Mouse (Mus musculus): Measurements from ENCODE around the gene Map3k19. TPM values are rescaled to one million over a fixed set of nuclear protein-coding genes. Genes with fewer than 3 reads are reported as not detected.

The Map3k19 gene
- polyA plus RNA-seq, 1 experiment from 2014 or later: 0.05 TPM

DNA sequence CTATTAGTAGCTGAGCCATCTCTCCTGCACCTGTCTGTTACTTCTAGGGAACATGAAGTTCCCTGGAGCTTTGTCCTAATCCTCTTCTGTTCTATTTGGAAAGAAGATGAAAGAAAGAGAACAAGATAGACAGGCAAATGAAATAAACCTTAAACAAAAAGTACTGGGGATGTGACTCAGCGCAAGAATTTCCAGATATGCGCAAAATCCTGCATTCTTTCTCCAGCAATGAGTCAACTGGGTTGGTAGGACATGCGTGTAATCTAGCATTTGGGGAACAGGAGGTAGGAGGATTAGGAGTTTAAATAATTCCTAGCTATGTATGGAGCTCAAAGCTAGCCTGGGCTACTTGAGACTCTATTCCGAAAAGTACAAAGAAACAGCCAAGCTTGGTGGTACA lies 5.7 kb upstream of the Map3k19 start:
- no peaks in the 10 kb centered on the region for H3K27me3 ChIP-seq (ENCODE audit: insufficient read depth, low read length)
- ATAC-seq (ENCODE audit: insufficient read depth): no peak
- WGBS: 91% methylated on average over 4 of the region's 4 CpGs
- DNase-seq: no peak
- no peak for TF ChIP-seq CTCF (IDR thresholded peaks at IDR 0.05; ENCODE audit: low read depth)
- no peak overlapping the region for H3K4me2 ChIP-seq
- H3K4me1 ChIP-seq (ENCODE audit: insufficient read depth): no peaks in the 10 kb centered on the region
- H3K4me3 ChIP-seq (ENCODE audit: low read depth, low read length): no peak overlapping the region
- no peaks in the 10 kb centered on the region for H3K9me3 ChIP-seq (ENCODE audit: low read depth, low read length)
- H3K27ac ChIP-seq (ENCODE audit: low read depth): no peak overlapping the region
- no peaks in the 10 kb centered on the region for H3K36me3 ChIP-seq (ENCODE audit: insufficient read depth)
- no peak overlapping the region for H3K9ac ChIP-seq

DNA sequence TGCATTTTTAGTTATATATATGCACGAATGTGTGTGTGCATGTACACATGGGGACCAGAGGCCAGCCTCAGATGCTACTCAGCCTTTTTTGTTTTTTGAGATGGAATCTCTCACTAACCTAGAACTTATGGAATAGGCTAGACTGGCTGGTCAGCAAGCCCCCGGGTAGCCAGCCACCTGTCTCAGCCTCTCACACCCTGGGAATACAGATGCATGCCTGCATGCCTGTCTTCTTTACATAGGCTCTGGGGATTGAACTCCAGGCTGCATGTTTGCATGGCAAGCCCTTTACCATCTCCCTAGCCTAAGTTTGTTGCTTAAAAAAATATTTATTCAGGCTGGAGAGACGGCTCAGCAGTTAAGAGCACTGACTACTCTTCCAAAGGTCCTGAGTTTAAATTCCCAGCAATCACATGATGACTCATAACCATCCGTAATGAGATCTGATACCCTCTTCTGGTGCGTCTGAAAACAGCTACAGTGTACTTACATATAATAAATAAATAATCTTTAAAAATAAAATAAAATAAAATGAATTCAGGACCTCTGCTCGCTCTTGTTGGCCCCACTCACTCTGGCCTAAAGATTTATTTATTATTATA lies 5.1 kb upstream of the Map3k19 start:
- no peak overlapping the region for H3K4me2 ChIP-seq
- 56% methylated on average over 6 of the region's 6 CpGs for WGBS

DNA sequence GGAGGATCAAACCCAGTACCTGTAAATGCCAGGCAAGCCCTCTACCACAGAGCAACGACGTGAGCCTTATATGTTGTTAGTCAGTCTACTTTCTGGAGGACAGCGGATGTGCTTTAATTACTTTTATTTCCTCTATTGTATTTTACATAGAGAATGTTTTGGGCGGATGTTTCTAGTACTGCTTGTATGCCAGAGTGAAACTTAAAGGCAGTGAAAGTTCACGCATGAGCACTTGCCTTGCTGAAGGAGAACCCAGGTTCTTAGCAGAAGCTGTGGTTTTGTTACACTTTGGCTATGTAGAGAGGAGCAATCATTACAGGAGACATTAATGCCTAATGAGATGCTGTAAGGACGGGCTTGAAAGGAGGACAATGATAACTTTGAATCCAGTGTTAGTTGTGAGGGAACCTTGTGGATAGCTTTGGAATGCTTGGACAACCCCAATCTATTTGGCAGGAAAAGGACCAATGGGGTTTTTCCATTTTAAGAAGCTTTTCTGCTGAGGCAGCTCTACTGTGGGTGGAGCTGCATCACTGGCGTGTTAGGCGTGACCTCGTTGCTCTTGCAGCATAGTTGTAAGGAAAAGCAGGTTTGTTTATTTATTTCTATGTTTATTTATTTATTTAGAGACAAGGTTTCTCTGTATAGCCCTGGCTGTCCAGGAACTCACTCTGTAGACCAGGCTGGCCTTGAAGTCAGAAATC lies 4.3 kb upstream of the Map3k19 start:
- no peak for TF ChIP-seq CTCF (IDR thresholded peaks at IDR 0.05; ENCODE audit: low read depth)
- Histone ChIP-seq H3K4me3 (ENCODE audit: low read depth, low read length) (no peak overlapping the region), H3K36me3 (ENCODE audit: insufficient read depth) (no peaks in the 10 kb centered on the region), H3K9me3 (ENCODE audit: low read depth, low read length) (no peaks in the 10 kb centered on the region), H3K27me3 (ENCODE audit: insufficient read depth, low read length) (no peaks in the 10 kb centered on the region), H3K9ac (no peak overlapping the region), H3K4me2 (no peak overlapping the region), H3K4me1 (ENCODE audit: insufficient read depth) (no peaks in the 10 kb centered on the region), H3K27ac (ENCODE audit: low read depth) (no peak overlapping the region)
- DNase-seq (no peak), ATAC-seq (ENCODE audit: insufficient read depth) (no peak)
- WGBS: 86% methylated on average over 9 of the region's 9 CpGs

More for the DNA sequence above, 5.1 kb upstream of the Map3k19 start:
- H3K36me3 ChIP-seq (ENCODE audit: insufficient read depth): no peaks in the 10 kb centered on the region
- H3K27ac ChIP-seq (ENCODE audit: low read depth): no peak overlapping the region
- no peak overlapping the region for H3K4me3 ChIP-seq (ENCODE audit: low read depth, low read length)
- ATAC-seq (ENCODE audit: insufficient read depth) (no peak), DNase-seq (no peak)
- no peaks in the 10 kb centered on the region for H3K27me3 ChIP-seq (ENCODE audit: insufficient read depth, low read length)
- no peak overlapping the region for H3K9ac ChIP-seq
- no peaks in the 10 kb centered on the region for H3K4me1 ChIP-seq (ENCODE audit: insufficient read depth)
- H3K9me3 ChIP-seq (ENCODE audit: low read depth, low read length): no peaks in the 10 kb centered on the region
- TF ChIP-seq CTCF (IDR thresholded peaks at IDR 0.05; ENCODE audit: low read depth): no peak

DNA sequence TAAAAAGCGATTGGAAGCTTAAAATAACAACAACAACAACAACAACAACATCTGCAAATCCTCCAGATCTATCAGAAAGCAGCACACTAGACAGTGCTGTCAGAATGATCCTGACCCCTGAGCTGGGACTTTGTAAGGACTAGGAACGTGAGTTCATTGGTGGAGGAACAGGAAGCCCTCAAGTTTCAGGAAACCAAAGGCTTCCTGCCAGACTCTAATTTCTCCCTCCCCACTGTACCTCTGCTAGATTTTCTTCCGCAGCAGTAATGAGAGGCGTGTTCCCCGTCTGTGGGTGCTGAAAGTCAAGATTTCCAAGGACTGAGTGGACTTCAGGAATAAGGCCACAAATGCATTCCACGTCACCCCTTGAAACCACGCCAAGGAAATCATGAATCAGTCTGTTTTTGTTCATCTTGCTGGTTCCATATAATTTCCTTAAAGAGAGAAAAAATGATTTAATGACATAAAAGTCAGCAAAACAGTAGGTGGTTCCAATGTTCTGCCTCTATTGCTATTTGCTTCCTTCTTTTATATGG lies 4.7 kb downstream of the Map3k19 start:
- H3K4me2 ChIP-seq: no peak overlapping the region
- H3K9me3 ChIP-seq (ENCODE audit: low read depth, low read length): peaks cover 4% of the 10 kb centered on the region; the same call in 1 of the 2 replicates
- no peak overlapping the region for H3K9ac ChIP-seq
- ATAC-seq (ENCODE audit: insufficient read depth): peak; percentile 49; the same call in 1 of the 2 replicates
- 64% methylated on average over 7 of the region's 7 CpGs for WGBS
- peak; percentile 15 for DNase-seq
- no peaks in the 10 kb centered on the region for H3K27me3 ChIP-seq (ENCODE audit: insufficient read depth, low read length)
- no peak for TF ChIP-seq CTCF (IDR thresholded peaks at IDR 0.05; ENCODE audit: low read depth)
- no peaks in the 10 kb centered on the region for H3K4me1 ChIP-seq (ENCODE audit: insufficient read depth)
- no peak overlapping the region for H3K27ac ChIP-seq (ENCODE audit: low read depth)
- no peak overlapping the region for H3K4me3 ChIP-seq (ENCODE audit: low read depth, low read length)
- no peaks in the 10 kb centered on the region for H3K36me3 ChIP-seq (ENCODE audit: insufficient read depth)

DNA sequence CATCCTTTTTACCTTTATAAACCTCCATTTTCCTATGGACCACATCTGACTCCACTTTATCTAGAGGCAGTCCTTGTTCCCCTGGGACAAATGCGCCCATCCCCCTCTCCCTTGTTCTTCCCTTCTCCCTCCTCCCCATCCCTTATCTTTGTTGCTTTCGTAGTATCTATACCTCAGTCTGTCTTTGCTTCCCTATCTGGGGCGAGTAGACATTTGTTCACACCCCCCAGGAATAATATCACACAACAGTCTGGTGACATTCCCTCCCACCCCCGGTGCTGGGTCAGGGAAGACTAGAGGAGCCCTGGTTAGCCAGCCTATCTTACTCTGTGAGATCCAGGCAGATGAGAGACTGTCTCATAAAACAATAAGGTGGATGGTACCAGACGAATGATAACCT lies 9.4 kb downstream of the Map3k19 start:
- 68% methylated on average over 5 of the region's 5 CpGs for WGBS
- ATAC-seq (ENCODE audit: insufficient read depth) (no peak), DNase-seq (no peak)
- Histone ChIP-seq H3K27ac (ENCODE audit: low read depth) (no peak overlapping the region), H3K4me2 (no peak overlapping the region), H3K27me3 (ENCODE audit: insufficient read depth, low read length) (no peaks in the 10 kb centered on the region), H3K9me3 (ENCODE audit: low read depth, low read length) (no peaks in the 10 kb centered on the region), H3K36me3 (ENCODE audit: insufficient read depth) (no peaks in the 10 kb centered on the region), H3K9ac (no peak overlapping the region), H3K4me3 (ENCODE audit: low read depth, low read length) (no peak overlapping the region), H3K4me1 (ENCODE audit: insufficient read depth) (no peaks in the 10 kb centered on the region)
- no peak for TF ChIP-seq CTCF (IDR thresholded peaks at IDR 0.05; ENCODE audit: low read depth)

DNA sequence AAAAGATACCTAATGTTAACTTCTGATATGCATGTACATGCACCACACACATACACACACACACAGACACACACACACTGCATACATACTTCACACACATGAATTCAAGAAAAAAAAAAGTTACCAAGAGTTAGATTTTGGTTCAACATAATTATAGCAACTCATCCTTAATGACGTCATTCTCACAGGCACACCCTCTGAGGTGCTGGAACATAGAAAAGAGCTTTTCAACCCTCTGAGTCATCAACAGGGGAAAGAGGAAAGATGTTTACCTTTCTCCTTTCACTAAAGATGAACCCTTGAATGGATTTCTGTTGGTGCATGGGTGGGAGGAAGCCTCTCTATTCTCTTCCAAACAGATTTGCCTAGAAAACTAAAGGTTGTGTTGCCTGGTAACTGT lies 16.2 kb downstream of the Map3k19 start:
- no peak for TF ChIP-seq CTCF (IDR thresholded peaks at IDR 0.05; ENCODE audit: low read depth)
- Histone ChIP-seq H3K4me3 (ENCODE audit: low read depth, low read length) (no peak overlapping the region), H3K27me3 (ENCODE audit: insufficient read depth, low read length) (no peaks in the 10 kb centered on the region), H3K27ac (ENCODE audit: low read depth) (no peak overlapping the region), H3K4me1 (ENCODE audit: insufficient read depth) (no peaks in the 10 kb centered on the region), H3K9ac (no peak overlapping the region), H3K4me2 (no peak overlapping the region), H3K36me3 (ENCODE audit: insufficient read depth) (no peaks in the 10 kb centered on the region), H3K9me3 (ENCODE audit: low read depth, low read length) (no peaks in the 10 kb centered on the region)
- DNase-seq (no peak), ATAC-seq (ENCODE audit: insufficient read depth) (no peak)
- WGBS: 57% methylated on average over 1 of the region's 1 CpGs

DNA sequence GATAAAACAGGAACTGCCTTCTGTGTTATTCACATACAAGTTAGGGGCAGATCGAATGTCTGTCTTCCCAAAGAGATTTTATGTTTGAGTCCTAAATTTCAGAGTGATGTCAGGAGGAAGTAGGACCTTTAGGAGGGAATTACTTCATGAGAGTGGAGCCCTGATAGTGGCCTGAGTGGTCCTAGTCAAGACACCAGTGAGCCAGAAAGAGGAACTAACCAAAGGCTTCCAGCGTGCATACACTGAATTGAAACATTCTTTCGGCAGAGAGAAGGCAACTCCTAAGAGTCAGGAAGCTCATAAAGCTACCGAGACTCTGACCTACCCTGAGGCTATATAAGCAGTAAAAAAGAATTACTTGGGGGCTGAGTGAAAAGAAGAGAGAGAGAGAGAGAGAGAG lies 18.2 kb downstream of the Map3k19 start:
- Histone ChIP-seq H3K4me2 (no peak overlapping the region), H3K9me3 (ENCODE audit: low read depth, low read length) (no peaks in the 10 kb centered on the region), H3K27me3 (ENCODE audit: insufficient read depth, low read length) (no peaks in the 10 kb centered on the region), H3K36me3 (ENCODE audit: insufficient read depth) (no peaks in the 10 kb centered on the region), H3K9ac (no peak overlapping the region), H3K4me3 (ENCODE audit: low read depth, low read length) (no peak overlapping the region), H3K27ac (ENCODE audit: low read depth) (no peak overlapping the region), H3K4me1 (ENCODE audit: insufficient read depth) (no peaks in the 10 kb centered on the region)
- no peak for ATAC-seq (ENCODE audit: insufficient read depth)
- no peak for DNase-seq
- TF ChIP-seq CTCF (IDR thresholded peaks at IDR 0.05; ENCODE audit: low read depth): no peak
- WGBS: 74% methylated on average over 4 of the region's 4 CpGs
